Mouse (Mus musculus) spleen, adult 2 months (tissue): ENCODE measurements around the gene Dnajb12. TPM values are rescaled to one million over a fixed set of nuclear protein-coding genes. Genes with fewer than 3 reads are reported as not detected.

ENCODE experiments used
- DNase-seq, 2 experiments: peaks; one replicate each; pipeline versions ENCODE4 v3.0.0 to v3.0.0-alpha.2; 2012 to 2021; ENCODE audit warnings: low spot score in 2 of 2, low read depth in 1 of 2
- H3K27ac ChIP-seq: fragments of 200-500 bp; 2 replicates; pipeline ENCODE4 v1.5.1; 2012; ENCODE audit warnings: low read length, inconsistent platforms; ENCODE audit not compliant: insufficient read depth
- H3K27me3 ChIP-seq: fragments of 200-500 bp; 2 replicates; pipeline ENCODE4 v1.6.1; 2012; ENCODE audit warnings: mild to moderate bottlenecking, moderate library complexity, low read length, inconsistent platforms; ENCODE audit not compliant: control insufficient read depth, insufficient read depth
- H3K36me3 ChIP-seq: fragments of 200-500 bp; 2 replicates; pipeline ENCODE4 v1.6.1; 2012; ENCODE audit warnings: mild to moderate bottlenecking, low read length, inconsistent platforms; ENCODE audit not compliant: control insufficient read depth, insufficient read depth
- H3K4me1 ChIP-seq: fragments of 200-500 bp; 2 replicates; pipeline ENCODE4 v1.6.1; 2011; ENCODE audit warnings: inconsistent platforms; ENCODE audit not compliant: control insufficient read depth, insufficient read depth, insufficient read length
- H3K4me3 ChIP-seq: fragments of 200-500 bp; 2 replicates; pipeline ENCODE4 v1.5.1; 2011; ENCODE audit warnings: mild to moderate bottlenecking, inconsistent platforms; ENCODE audit not compliant: insufficient read depth, insufficient read length; ENCODE audit errors: extremely low read depth
- CTCF ChIP-seq: fragments of 200-500 bp; IDR thresholded peaks from 2 replicates; pipeline ENCODE4 v1.5.1; 2011; ENCODE audit warnings: mild to moderate bottlenecking, inconsistent platforms; ENCODE audit not compliant: insufficient read depth, insufficient read length, insufficient replicate concordance; ENCODE audit errors: extremely low read depth
- POLR2A ChIP-seq: fragments of 200-500 bp; IDR thresholded peaks from 2 replicates; pipeline ENCODE4 v1.6.1; 2011; ENCODE audit warnings: low read depth, low read length, inconsistent platforms
- WGBS: fragments of 180-500 bp; shearing (Covaris S2); methylation state at CpG from one replicate; pipeline ENCODE4 v1.1.7; 2018; 5-methylcytosine and 5-hydroxymethylcytosine counted together
- polyA plus RNA-seq: library from polyadenylated mRNA; depleted of rRNA; stranded (reverse); fragments of >200 nt; gene quantifications from 2 replicates; pipeline ENCODE4 v1.2.3, GENCODE M21; 2012

Dnajb12 gene
- polyA plus RNA-seq, 1 experiment, result 29.9 TPM

- Histone ChIP-seq H3K27ac (peak overlapping the region; percentile 94), H3K4me3 (no peak overlapping the region), H3K27me3 (no peaks in the 10 kb centered on the region), H3K4me1 (peaks cover 54% of the 10 kb centered on the region), H3K36me3 (peaks cover 16% of the 10 kb centered on the region)
- no peak for DNase-seq
- 56% methylated on average over 4 of the region's 4 CpGs for WGBS
- TF ChIP-seq CTCF, result no peak
These were observed 16.9 kb downstream of the Dnajb12 start for GRCm38 (mm10) chr10:59896211-59896610.

GRCm38 (mm10) chr10:59896911-59897331 lies 17.6 kb downstream of the Dnajb12 start:
- DNase-seq, result peak in 1 of 2 experiments; percentile 87
- no peak for TF ChIP-seq CTCF
- TF ChIP-seq POLR2A, result no peak
- peaks cover 14% of the 10 kb centered on the region for H3K36me3 ChIP-seq
- 6% methylated on average over 3 of the region's 3 CpGs for WGBS
- H3K4me3 ChIP-seq, result 0 out of 2 replicates have a peak overlapping the region, but pooled peaks have one; percentile 11
- H3K27ac ChIP-seq, result peak overlapping the region; percentile 94
- no peaks in the 10 kb centered on the region for H3K27me3 ChIP-seq
- peaks cover 61% of the 10 kb centered on the region for H3K4me1 ChIP-seq

- 11% methylated on average over 5 of the region's 5 CpGs for WGBS
- TF ChIP-seq POLR2A, result no peak
- TF ChIP-seq CTCF, result no peak
- Histone ChIP-seq H3K4me1 (peaks cover 67% of the 10 kb centered on the region), H3K27ac (peak overlapping the region; percentile 94), H3K36me3 (peaks cover 12% of the 10 kb centered on the region), H3K27me3 (no peaks in the 10 kb centered on the region), H3K4me3 (no peak overlapping the region)
- peak in 1 of 2 experiments; percentile 59 for DNase-seq
These were observed 18.2 kb downstream of the Dnajb12 start for GRCm38 (mm10) chr10:59897511-59897910.

- Histone ChIP-seq H3K4me3 (no peak overlapping the region), H3K4me1 (peaks cover 70% of the 10 kb centered on the region), H3K27ac (peak overlapping the region; percentile 81), H3K27me3 (no peaks in the 10 kb centered on the region), H3K36me3 (peaks cover 8% of the 10 kb centered on the region)
- TF ChIP-seq POLR2A, result no peak
- no peak for TF ChIP-seq CTCF
- no peak for DNase-seq
- WGBS, result 80% methylated on average over 9 of the region's 9 CpGs
These were observed 18.9 kb downstream of the Dnajb12 start for GRCm38 (mm10) chr10:59898180-59898778.

- TF ChIP-seq CTCF, result no peak
- TF ChIP-seq POLR2A, result no peak
- H3K27ac ChIP-seq, result peak overlapping the region; percentile 99
- H3K4me1 ChIP-seq, result peaks cover 70% of the 10 kb centered on the region
- H3K27me3 ChIP-seq, result no peaks in the 10 kb centered on the region
- H3K36me3 ChIP-seq, result peaks cover 6% of the 10 kb centered on the region
- peak overlapping the region; percentile 54; the same call in 1 of the 2 replicates for H3K4me3 ChIP-seq
- 41% methylated on average over 2 of the region's 2 CpGs for WGBS
- DNase-seq, result no peak
These were observed 19.6 kb downstream of the Dnajb12 start for GRCm38 (mm10) chr10:59898935-59899334.

- peak; percentile 82 to 94 for DNase-seq
- H3K4me3 ChIP-seq, result peak overlapping the region; percentile 54
These were observed 20.2 kb downstream of the Dnajb12 start for GRCm38 (mm10) chr10:59899341-59900173.

More at GRCm38 (mm10) chr10:59899341-59900173, 20.2 kb downstream of the Dnajb12 start:
- H3K27me3 ChIP-seq, result no peaks in the 10 kb centered on the region
- WGBS, result 4% methylated on average over 21 of the region's 21 CpGs
- peaks cover 69% of the 10 kb centered on the region for H3K4me1 ChIP-seq
- H3K36me3 ChIP-seq, result peaks cover 3% of the 10 kb centered on the region; the same call in 1 of the 2 replicates
- peak overlapping the region; percentile 99 for H3K27ac ChIP-seq
- TF ChIP-seq POLR2A (peak; percentile 86), CTCF (no peak)
